ENCODE assay signal across 19 mouse cellular contexts in genomic region chr7:110785741-110786146, GRCm38 (mm10). TPM values are rescaled to one million over a fixed set of nuclear protein-coding genes. Genes with fewer than 3 reads are reported as not detected.
A peak's percentile ranks its signal among the peaks of the same experiment; 100 is the strongest.
DNase-seq lines count a peak whose midpoint lies in the region; ATAC-seq and TF ChIP-seq lines count a peak whose summit lies in the region.
"Had no signal": no experiment of that assay in that cellular context is flagged by ENCODE, and none has a peak within 500 bp of the region (broad histone marks: within the 10 kb centered on the region; RNA-seq: fewer than 3 reads in every experiment).

No protein-coding gene starts in this region.

- H3K9ac ChIP-seq in lung, embryonic 16.5 days (ENCODE audit: low read length) = no peak overlapping the region
- no peak overlapping the region for H3K9ac ChIP-seq in forebrain, embryonic 12.5 days
- H3K9ac ChIP-seq: embryonic facial prominence, embryonic 13.5 days; hindbrain, embryonic 12.5 days; liver, embryonic 14.5 days; midbrain, embryonic 13.5 days had no signal

- H3K4me2 ChIP-seq in lung, embryonic 16.5 days (ENCODE audit: low read depth, low read length) = no peak overlapping the region
- no peak overlapping the region for H3K4me2 ChIP-seq in forebrain, embryonic 12.5 days
- H3K4me2 ChIP-seq: embryonic facial prominence, embryonic 13.5 days; hindbrain, embryonic 12.5 days; midbrain, embryonic 13.5 days had no signal

- 0 out of 2 replicates have a peak, but pooled peaks have one; percentile 10 for ATAC-seq in lung, embryonic 16.5 days (ENCODE audit: low read depth)
- ATAC-seq in forebrain, embryonic 12.5 days (ENCODE audit: low FRiP score) = no peak
- ATAC-seq: midbrain, embryonic 13.5 days had no signal

- H3K36me3 ChIP-seq in lung, embryonic 16.5 days (ENCODE audit: control insufficient read depth, insufficient read depth, low read length) = no peaks in the 10 kb centered on the region
- H3K36me3 ChIP-seq in forebrain, embryonic 12.5 days (replicated peaks) = no peaks in the 10 kb centered on the region
- H3K36me3 ChIP-seq: embryonic facial prominence, embryonic 13.5 days; forebrain, embryonic 10.5 days; hindbrain, embryonic 12.5 days; limb, embryonic 10.5 days; midbrain, embryonic 13.5 days had no signal

- H3K4me1 ChIP-seq in lung, embryonic 16.5 days (replicated peaks; ENCODE audit: control insufficient read depth, insufficient read depth, low read length) = peaks cover 20% of the 10 kb centered on the region
- H3K4me1 ChIP-seq in bone marrow macrophage, adult 2 months (ENCODE audit: control insufficient read depth, insufficient read depth, low read length) = peaks cover 63% of the 10 kb centered on the region
- no peaks in the 10 kb centered on the region for H3K4me1 ChIP-seq in forebrain, embryonic 12.5 days
- H3K4me1 ChIP-seq: midbrain, embryonic 13.5 days had no signal

- no peak overlapping the region for H3K4me3 ChIP-seq in lung, embryonic 16.5 days (ENCODE audit: low read length)
- H3K4me3 ChIP-seq in bone marrow macrophage, adult 2 months (ENCODE audit: insufficient read depth, low read length) = no peak overlapping the region
- H3K4me3 ChIP-seq in forebrain, embryonic 12.5 days (replicated peaks) = no peak overlapping the region
- H3K4me3 ChIP-seq: embryonic facial prominence, embryonic 13.5 days; forebrain, embryonic 10.5 days; hindbrain, embryonic 12.5 days; limb, embryonic 10.5 days; midbrain, embryonic 13.5 days had no signal

- no peak for TF ChIP-seq CTCF in bone marrow macrophage, adult 2 months (IDR thresholded peaks at IDR 0.05; ENCODE audit: low read depth, low read length)

- no peak for TF ChIP-seq POLR2A in bone marrow macrophage, adult 2 months (IDR thresholded peaks at IDR 0.05; ENCODE audit: borderline replicate concordance, low read depth, low read length)

- H3K9me3 ChIP-seq in lung, embryonic 16.5 days (ENCODE audit: control insufficient read depth, low read length) = no peaks in the 10 kb centered on the region
- H3K9me3 ChIP-seq in forebrain, embryonic 12.5 days = no peaks in the 10 kb centered on the region
- H3K9me3 ChIP-seq: embryonic facial prominence, embryonic 13.5 days; forebrain, embryonic 10.5 days; hindbrain, embryonic 12.5 days; limb, embryonic 10.5 days; midbrain, embryonic 13.5 days had no signal

- no peaks in the 10 kb centered on the region for H3K27me3 ChIP-seq in lung, embryonic 16.5 days (ENCODE audit: control insufficient read depth, insufficient read depth, low read depth, low read length)
- H3K27me3 ChIP-seq in forebrain, embryonic 12.5 days = no peaks in the 10 kb centered on the region
- H3K27me3 ChIP-seq: embryonic facial prominence, embryonic 13.5 days; hindbrain, embryonic 12.5 days; midbrain, embryonic 13.5 days had no signal

- no peak overlapping the region for H3K27ac ChIP-seq in lung, embryonic 16.5 days (ENCODE audit: low read length)
- H3K27ac ChIP-seq in bone marrow macrophage, adult 2 months (ENCODE audit: insufficient read depth, low read depth, low read length) = peak overlapping the region; percentile 78; the same call in 1 of the 2 replicates
- H3K27ac ChIP-seq in forebrain, embryonic 12.5 days = no peak overlapping the region
- H3K27ac ChIP-seq: embryonic facial prominence, embryonic 13.5 days; hindbrain, embryonic 12.5 days; limb, embryonic 10.5 days; liver, embryonic 14.5 days; midbrain, embryonic 13.5 days had no signal

- 43% methylated on average over 3 of the region's 3 CpGs for WGBS in lung, embryonic 16.5 days
- WGBS in forebrain, embryonic 12.5 days = 84% methylated on average over 3 of the region's 3 CpGs

- no peak for DNase-seq in lung, postnatal 4 days
- DNase-seq in kidney, adult 9 months = peak; percentile 88
- DNase-seq in kidney, postnatal 4 days = peak; percentile 50 to 64
- DNase-seq in gastrocnemius, postnatal 25 days = no peak
- DNase-seq in gastrocnemius, postnatal 4 days (ENCODE audit: low spot score in 2 of 2) = no peak
- DNase-seq: adrenal gland, postnatal 25 days; cerebellum, postnatal 14 days; heart, adult 18-20 months; layer of hippocampus, postnatal 36 days; thymus, adult 2 months had no signal

RNA-seq across cellular contexts. Expression of gene Ampd3, which starts 17.7 kb away (rescaled TPM):
- polyA plus RNA-seq in lung, embryonic 16.5 days (2015; fragmentation: Nextera tagmentation; extraction: Ambion mirVana) = 2.7 and 3.0 TPM in 2 replicates
- 43.3 and 44.5 TPM in 2 replicates for polyA plus RNA-seq in bone marrow macrophage, adult 2 months (2012; ENCODE audit: insufficient read depth, insufficient read length, missing spikeins)
- polyA plus RNA-seq in forebrain, embryonic 12.5 days (2016; fragmentation: Nextera tagmentation; extraction: Ambion mirVana) = 0.94 and 1.2 TPM in 2 replicates
- 1 to 10 TPM; 3.9 to 9.1 TPM for total RNA-seq in gastrocnemius, postnatal 25 days (2021)
- total RNA-seq in gastrocnemius, postnatal 4 days (2021) = 1 to 10 TPM; 8.7 to 8.8 TPM

RNA-seq across cellular contexts. Expression of gene Rnf141, which starts 58.5 kb away (rescaled TPM):
- polyA plus RNA-seq in lung, embryonic 16.5 days (2015; fragmentation: Nextera tagmentation; extraction: Ambion mirVana) = 37.5 and 37.7 TPM in 2 replicates
- 40.9 and 48.6 TPM in 2 replicates for polyA plus RNA-seq in bone marrow macrophage, adult 2 months (2012; ENCODE audit: insufficient read depth, insufficient read length, missing spikeins)
- 25.8 and 29.1 TPM in 2 replicates for polyA plus RNA-seq in forebrain, embryonic 12.5 days (2016; fragmentation: Nextera tagmentation; extraction: Ambion mirVana)
- total RNA-seq in gastrocnemius, postnatal 25 days (2021) = 10 to 100 TPM; 16.8 to 18.6 TPM
- 10 to 100 TPM; 22.0 to 22.6 TPM for total RNA-seq in gastrocnemius, postnatal 4 days (2021)

Comparison
In these comparisons a context has a peak if more than half of its experiments do, and no peak if none do; other contexts are left out.
1. DNase-seq: peak in kidney, adult 9 months (single experiment) and kidney, postnatal 4 days (2 of 2); none in lung, postnatal 4 days (0 of 2), gastrocnemius, postnatal 25 days (single experiment) and gastrocnemius, postnatal 4 days (0 of 2).
2. RNA of gene Ampd3, which starts 17.7 kb away (polyA plus RNA-seq): 43.3 to 44.5 TPM in bone marrow macrophage, adult 2 months; 2.7 to 3.0 TPM in lung, embryonic 16.5 days and 0.94 to 1.2 TPM in forebrain, embryonic 12.5 days; every median in the first group is over 10 times any median in the second.